Mouse (Mus musculus): ENCODE results near the gene Tbce. TPM values are rescaled to one million over a fixed set of nuclear protein-coding genes. Genes with fewer than 3 reads are reported as not detected.
"Not testable (repeated sequence)": the region's sequence is repeated elsewhere in the genome, so short reads cannot be mapped to it uniquely, and the experiment has no call there.

Gene Tbce
- polyA plus RNA-seq, 1 experiment from 2014 or later, result 52.2 TPM

DNA sequence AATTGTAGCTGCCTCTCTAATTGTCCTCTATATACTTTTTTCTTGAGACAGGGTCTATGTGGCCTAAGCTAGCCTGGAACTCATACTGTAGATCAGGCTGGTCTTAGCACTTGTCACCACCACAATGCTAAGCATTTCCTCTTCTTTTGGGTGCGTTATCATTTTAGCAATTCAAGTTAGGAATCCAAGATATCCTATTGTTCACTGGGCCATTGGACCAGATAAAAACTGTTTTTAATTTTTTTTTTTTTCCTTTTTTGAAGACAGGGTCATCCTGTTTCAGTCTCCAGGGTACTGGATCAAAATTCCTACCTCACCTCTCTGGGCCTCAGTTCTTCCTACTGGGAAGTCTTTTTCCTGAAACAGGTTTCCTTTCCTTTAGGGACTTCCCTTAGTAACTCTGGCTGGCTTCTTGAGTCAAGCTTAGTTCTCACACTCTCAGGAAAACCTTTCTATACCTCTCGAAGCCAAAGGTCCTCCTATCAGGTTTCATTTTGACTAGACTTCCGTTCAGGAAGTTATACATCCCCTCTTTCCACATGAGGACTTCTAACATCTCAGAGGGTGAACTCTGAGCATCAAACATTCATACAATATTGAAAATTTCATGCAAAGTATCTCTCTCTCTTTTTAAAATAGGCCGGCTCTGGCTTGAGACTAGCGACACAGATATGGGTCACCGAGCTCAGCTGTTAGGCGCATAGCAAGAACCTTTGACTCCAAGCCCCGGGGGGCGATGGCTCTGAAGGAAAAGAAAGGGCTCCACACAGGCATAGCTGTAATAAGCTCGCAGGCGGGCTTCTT is 23.0 kb upstream of the Tbce start:
- H3K27ac ChIP-seq, result peak overlapping the region; percentile 96
- 0 out of 2 replicates have a peak, but pooled peaks cover 3% of the 10 kb centered on the region for H3K4me1 ChIP-seq
- 4% methylated on average over 11 of the region's 11 CpGs for WGBS
- peak overlapping the region; percentile 99 for H3K4me3 ChIP-seq (replicated peaks)
- H3K9me3 ChIP-seq, result no peaks in the 10 kb centered on the region
- H3K36me3 ChIP-seq, result no peaks in the 10 kb centered on the region; the same call in 1 of the 2 replicates
- ATAC-seq (ENCODE audit: insufficient read depth, low FRiP score, low read depth), result no peak
- H3K9ac ChIP-seq, result peak overlapping the region; percentile 35
- H3K4me2 ChIP-seq, result peak overlapping the region; percentile 64
- H3K27me3 ChIP-seq (replicated peaks), result no peaks in the 10 kb centered on the region

DNA sequence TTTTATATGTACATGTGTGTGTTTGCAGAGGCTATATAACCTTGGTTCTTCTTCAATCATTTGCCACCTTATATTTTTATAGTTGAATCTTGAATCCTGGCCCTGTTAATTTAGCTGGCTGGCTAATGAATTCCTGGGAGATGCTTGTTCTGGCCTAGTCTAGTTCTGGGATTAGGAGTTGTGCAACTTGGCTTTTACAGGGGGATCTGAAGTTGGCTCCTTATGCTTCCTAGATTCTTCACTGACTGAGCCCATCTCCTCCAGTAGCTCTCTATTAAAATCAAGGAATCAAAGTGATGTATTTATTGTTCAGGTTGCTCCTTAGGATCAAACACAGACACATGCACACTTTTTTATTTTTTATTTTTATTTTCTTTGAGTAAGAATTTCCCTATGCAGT is 20.1 kb upstream of the Tbce start:
- Histone ChIP-seq H3K4me3 (replicated peaks) (no peak overlapping the region), H3K27me3 (replicated peaks) (no peaks in the 10 kb centered on the region), H3K4me1 (no peaks in the 10 kb centered on the region), H3K27ac (no peak overlapping the region), H3K36me3 (peaks cover 8% of the 10 kb centered on the region; the same call in 1 of the 2 replicates), H3K9me3 (no peaks in the 10 kb centered on the region), H3K9ac (no peak overlapping the region), H3K4me2 (no peak overlapping the region)
- ATAC-seq (ENCODE audit: insufficient read depth, low FRiP score, low read depth), result no peak

DNA sequence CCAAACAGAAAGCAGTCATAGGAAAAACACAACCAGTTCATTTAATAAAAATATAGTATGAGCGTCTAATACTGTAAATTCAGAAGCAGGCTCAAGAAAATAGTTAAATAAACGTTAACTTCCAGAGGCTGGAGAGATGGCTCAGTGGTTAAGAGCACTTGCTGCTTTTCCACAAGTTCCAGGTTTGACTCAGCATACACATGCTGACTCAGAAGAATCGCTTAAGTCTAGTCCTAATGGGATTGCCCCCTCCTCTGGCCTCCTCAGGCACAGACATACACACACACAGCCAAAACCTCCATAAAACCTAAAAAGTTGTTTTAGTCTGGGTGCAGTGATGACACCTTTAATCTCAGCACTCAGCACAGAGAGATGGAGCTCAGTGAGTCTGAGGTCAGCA is 17.4 kb upstream of the Tbce start:
- Histone ChIP-seq H3K9ac (no peak overlapping the region), H3K4me3 (replicated peaks) (no peak overlapping the region), H3K27ac (no peak overlapping the region), H3K36me3 (peaks cover 24% of the 10 kb centered on the region; the same call in 1 of the 2 replicates), H3K4me1 (no peaks in the 10 kb centered on the region), H3K9me3 (no peaks in the 10 kb centered on the region), H3K4me2 (no peak overlapping the region), H3K27me3 (replicated peaks) (no peaks in the 10 kb centered on the region)
- 90% methylated on average over 3 of the region's 3 CpGs for WGBS
- no peak for ATAC-seq (ENCODE audit: insufficient read depth, low FRiP score, low read depth)

DNA sequence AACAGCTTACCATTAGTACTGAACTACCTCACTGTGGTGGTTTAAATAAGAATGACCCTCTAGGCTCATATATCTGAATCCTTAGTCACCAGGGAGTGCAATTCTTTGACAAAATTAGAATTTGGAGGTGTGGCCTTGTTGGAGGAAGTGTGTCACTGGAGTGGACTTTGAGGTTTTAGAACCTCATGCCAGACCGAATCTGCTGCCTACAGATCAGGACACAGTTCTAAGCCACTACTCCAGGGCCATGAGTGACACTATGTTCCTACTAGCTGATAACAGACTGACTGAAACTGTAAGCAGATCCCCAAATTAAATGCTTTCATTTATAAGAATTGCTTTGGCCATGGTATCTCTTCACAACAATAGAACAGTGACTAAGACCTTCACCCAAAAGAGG is 10.4 kb upstream of the Tbce start:
- Histone ChIP-seq H3K4me2 (no peak overlapping the region), H3K9ac (no peak overlapping the region)
- 94% methylated on average over 1 of the region's 1 CpGs for WGBS

DNA sequence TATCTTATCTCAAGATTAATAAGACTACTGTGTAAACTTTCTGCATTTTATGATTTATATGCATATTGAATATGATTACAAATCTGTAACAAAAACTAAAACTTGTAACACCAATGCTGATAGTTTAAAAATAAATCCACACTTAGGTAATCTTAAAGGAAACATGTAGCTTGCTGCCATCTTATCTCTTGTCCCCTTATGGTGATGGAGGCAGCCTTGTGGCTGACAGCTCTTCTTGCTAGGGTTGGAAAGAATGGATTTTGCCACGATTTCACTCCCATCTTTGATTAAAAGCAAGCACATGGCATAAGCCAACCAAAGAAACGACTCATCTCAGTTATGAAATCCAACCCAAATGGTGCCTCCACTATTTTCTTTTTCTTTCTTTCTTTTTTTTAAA is 5.1 kb upstream of the Tbce start:
- H3K27me3 ChIP-seq (replicated peaks), result no peaks in the 10 kb centered on the region
- H3K27ac ChIP-seq, result no peak overlapping the region
- ATAC-seq (ENCODE audit: insufficient read depth, low FRiP score, low read depth), result no peak
- peaks cover 11% of the 10 kb centered on the region for H3K36me3 ChIP-seq
- no peak overlapping the region for H3K4me3 ChIP-seq (replicated peaks)
- H3K4me2 ChIP-seq, result no peak overlapping the region
- H3K9ac ChIP-seq, result no peak overlapping the region
- H3K9me3 ChIP-seq, result no peaks in the 10 kb centered on the region
- WGBS, result 66% methylated on average over 2 of the region's 2 CpGs
- no peaks in the 10 kb centered on the region for H3K4me1 ChIP-seq

More for the DNA sequence above, 10.4 kb upstream of the Tbce start:
- H3K4me3 ChIP-seq (replicated peaks), result no peak overlapping the region
- no peaks in the 10 kb centered on the region for H3K9me3 ChIP-seq
- ATAC-seq (ENCODE audit: insufficient read depth, low FRiP score, low read depth), result no peak
- H3K4me1 ChIP-seq, result no peaks in the 10 kb centered on the region
- peaks cover 34% of the 10 kb centered on the region for H3K36me3 ChIP-seq
- H3K27me3 ChIP-seq (replicated peaks), result no peaks in the 10 kb centered on the region
- no peak overlapping the region for H3K27ac ChIP-seq

DNA sequence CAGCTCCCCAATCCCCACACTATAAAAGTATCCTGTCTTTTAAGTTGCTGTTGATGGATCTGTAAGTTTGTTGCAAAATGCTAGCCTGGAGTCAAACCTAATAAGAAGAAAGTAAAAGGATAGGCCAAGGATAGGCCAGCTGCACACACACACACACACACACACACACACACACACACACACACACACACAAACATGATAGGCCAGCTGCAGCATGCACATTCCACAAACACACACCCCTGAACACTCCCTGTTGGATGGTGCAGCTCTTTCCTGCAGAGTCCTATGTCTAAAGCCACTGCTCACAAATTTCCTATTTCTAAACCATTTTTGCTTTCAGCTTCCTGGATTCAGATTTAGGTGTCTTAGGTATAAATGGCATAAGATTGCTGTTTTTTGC is 4.4 kb upstream of the Tbce start:
- Histone ChIP-seq H3K36me3 (peaks cover 5% of the 10 kb centered on the region), H3K4me3 (replicated peaks) (no peak overlapping the region), H3K4me1 (no peaks in the 10 kb centered on the region), H3K4me2 (no peak overlapping the region), H3K9me3 (no peaks in the 10 kb centered on the region), H3K27ac (no peak overlapping the region), H3K9ac (no peak overlapping the region), H3K27me3 (replicated peaks) (no peaks in the 10 kb centered on the region)
- ATAC-seq (ENCODE audit: insufficient read depth, low FRiP score, low read depth), result no peak

DNA sequence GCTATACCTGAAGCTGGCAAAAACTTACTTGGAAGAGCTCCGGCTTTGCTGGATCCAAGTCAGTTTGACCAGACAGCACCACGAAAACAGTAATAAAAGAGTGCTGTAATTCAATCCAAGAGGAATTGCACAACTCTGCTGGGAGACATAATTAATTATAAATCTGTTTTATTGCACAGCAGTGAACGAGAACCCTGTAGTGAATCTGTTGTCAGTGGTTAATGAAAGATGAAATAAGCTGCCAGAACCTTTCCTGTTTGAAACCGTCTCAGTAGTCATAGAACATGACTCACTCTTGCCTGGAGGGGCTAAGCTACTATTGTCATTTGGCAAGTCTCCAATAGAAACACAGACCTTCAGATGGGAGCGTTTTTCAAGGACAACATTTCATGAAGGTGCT is 748 bp upstream of the Tbce start:
- H3K4me1 ChIP-seq, result peaks cover 3% of the 10 kb centered on the region; the same call in 1 of the 2 replicates
- H3K9me3 ChIP-seq, result no peaks in the 10 kb centered on the region
- no peaks in the 10 kb centered on the region for H3K36me3 ChIP-seq
- peak overlapping the region; percentile 64 for H3K4me2 ChIP-seq
- peak overlapping the region; percentile 97; the same call in 1 of the 2 replicates for H3K27ac ChIP-seq
- no peak for ATAC-seq (ENCODE audit: insufficient read depth, low FRiP score, low read depth)
- H3K4me3 ChIP-seq (replicated peaks), result peak overlapping the region; percentile 73
- 29% methylated on average over 5 of the region's 5 CpGs for WGBS
- H3K27me3 ChIP-seq (replicated peaks), result no peaks in the 10 kb centered on the region
- peak overlapping the region; percentile 74; the same call in 1 of the 2 replicates for H3K9ac ChIP-seq

DNA sequence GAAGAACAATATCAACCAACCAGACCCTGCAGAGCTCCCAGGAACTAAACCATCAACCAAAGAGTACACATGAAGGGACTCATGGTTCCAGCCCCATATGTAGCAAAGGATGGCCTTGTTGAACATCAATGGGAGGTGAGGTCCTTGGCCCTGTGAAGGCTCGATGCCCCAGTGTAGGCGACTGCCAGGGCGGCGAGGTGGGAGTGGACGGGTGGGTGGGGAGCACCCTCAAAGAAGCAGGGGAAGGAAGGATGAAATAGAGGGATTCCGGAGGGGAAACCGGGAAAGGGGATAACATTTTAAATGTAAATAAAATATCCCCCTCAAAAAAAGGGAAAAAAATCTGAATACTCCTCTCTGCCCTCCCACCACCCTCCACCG is 537 bp downstream of the Tbce start:
- Histone ChIP-seq H3K9me3 (no peaks in the 10 kb centered on the region), H3K4me1 (peaks cover 3% of the 10 kb centered on the region; the same call in 1 of the 2 replicates), H3K4me3 (replicated peaks) (peak overlapping the region; percentile 73), H3K36me3 (no peaks in the 10 kb centered on the region), H3K27ac (peak overlapping the region; percentile 97), H3K9ac (0 out of 2 replicates have a peak overlapping the region, but pooled peaks have one; percentile 74), H3K27me3 (replicated peaks) (no peaks in the 10 kb centered on the region), H3K4me2 (peak overlapping the region; percentile 64)
- ATAC-seq (ENCODE audit: insufficient read depth, low FRiP score, low read depth), result peak; percentile 25; the same call in 1 of the 2 replicates
- 6% methylated on average over 8 of the region's 8 CpGs for WGBS

DNA sequence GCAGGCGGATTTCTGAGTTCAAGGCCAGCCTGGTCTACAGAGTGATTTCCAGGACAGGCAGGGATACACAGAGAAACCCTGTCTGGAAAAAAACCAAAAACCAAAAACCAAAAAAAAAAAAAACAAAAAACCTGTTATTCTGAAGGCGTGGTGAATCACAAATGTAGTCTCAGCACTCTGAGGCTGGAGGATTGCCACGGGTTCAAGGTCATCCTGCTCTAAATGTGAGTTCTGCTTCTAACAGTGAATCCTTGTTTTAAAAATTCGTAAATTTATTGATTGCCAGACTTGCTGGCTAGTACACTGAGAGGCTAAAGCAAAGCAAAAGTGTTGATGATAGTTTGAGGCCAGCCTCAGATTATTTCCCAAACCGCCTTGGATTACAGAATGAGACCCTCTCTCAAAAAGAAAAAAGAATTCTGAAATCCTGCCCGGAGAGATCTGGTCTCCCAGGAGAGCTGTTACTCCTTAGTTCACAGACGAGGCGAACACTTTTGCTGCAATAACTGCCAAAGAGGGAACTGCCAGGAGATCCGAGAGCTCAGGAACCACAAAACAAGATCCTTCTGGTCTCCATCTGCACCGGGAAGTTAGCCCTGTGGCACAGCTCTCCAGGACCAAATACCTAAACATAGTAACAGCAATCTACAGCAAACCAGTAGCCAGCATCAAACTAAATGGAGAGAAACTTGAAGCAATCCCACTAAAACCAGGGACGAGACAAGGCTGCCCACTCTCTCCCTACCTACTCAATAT is 3.4 kb downstream of the Tbce start:
- H3K9ac ChIP-seq, result no peak overlapping the region
- no peaks in the 10 kb centered on the region for H3K9me3 ChIP-seq
- peaks cover 3% of the 10 kb centered on the region; the same call in 1 of the 2 replicates for H3K4me1 ChIP-seq
- H3K4me2 ChIP-seq, result no peak overlapping the region
- WGBS, result 92% methylated on average over 11 of the region's 11 CpGs
- H3K36me3 ChIP-seq, result no peaks in the 10 kb centered on the region
- no peaks in the 10 kb centered on the region for H3K27me3 ChIP-seq (replicated peaks)
- no peak overlapping the region for H3K4me3 ChIP-seq (replicated peaks)
- ATAC-seq (ENCODE audit: insufficient read depth, low FRiP score, low read depth), result no peak
- no peak overlapping the region for H3K27ac ChIP-seq

DNA sequence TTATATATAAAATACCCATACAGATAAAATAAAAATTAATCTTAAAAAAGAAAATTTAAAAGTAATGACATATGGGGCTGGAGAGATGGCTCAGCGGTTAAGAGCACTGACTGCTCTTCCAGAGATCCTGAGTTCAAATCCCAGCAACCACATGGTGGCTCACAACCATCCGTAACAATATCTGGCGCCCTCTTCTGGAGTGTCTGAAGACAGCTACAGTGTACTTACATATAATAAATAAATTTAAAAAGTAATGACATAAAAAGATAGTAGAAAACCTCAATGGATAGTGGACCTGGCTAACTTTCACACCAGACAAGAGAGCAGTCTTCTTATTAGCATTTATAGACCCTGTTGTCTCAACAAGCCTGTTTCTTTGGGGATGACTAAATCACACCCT is 4.1 kb downstream of the Tbce start:
- 96% methylated on average over 3 of the region's 3 CpGs for WGBS
- H3K4me3 ChIP-seq (replicated peaks); H3K4me1 ChIP-seq; ATAC-seq (ENCODE audit: insufficient read depth, low FRiP score, low read depth); H3K27ac ChIP-seq; H3K27me3 ChIP-seq (replicated peaks); H3K4me2 ChIP-seq; H3K36me3 ChIP-seq; H3K9ac ChIP-seq; H3K9me3 ChIP-seq: not testable (repeated sequence)

DNA sequence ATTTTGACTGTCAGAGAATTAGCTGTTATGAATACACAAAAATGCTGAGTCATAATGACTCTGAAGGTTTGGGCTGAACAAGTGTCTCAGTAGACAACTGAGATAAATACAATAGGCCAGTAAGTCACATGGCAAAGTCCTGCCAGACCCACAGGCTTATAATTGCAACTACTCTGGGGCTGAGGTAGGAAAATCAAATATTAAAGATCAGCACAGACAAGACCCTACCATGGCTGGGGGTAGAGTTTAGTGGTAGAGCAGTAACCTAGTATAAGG is 5.4 kb downstream of the Tbce start:
- H3K27ac ChIP-seq, result no peak overlapping the region
- H3K27me3 ChIP-seq (replicated peaks), result no peaks in the 10 kb centered on the region
- H3K4me1 ChIP-seq, result peaks cover 3% of the 10 kb centered on the region; the same call in 1 of the 2 replicates
- no peak overlapping the region for H3K4me2 ChIP-seq
- ATAC-seq (ENCODE audit: insufficient read depth, low FRiP score, low read depth), result peak; percentile 68
- H3K9ac ChIP-seq, result no peak overlapping the region
- no peak overlapping the region for H3K4me3 ChIP-seq (replicated peaks)
- no peaks in the 10 kb centered on the region for H3K9me3 ChIP-seq
- H3K36me3 ChIP-seq, result peaks cover 6% of the 10 kb centered on the region; the same call in 1 of the 2 replicates

Measured in stomach, embryonic 15.5 days (tissue).